Comparison of ENCODE assay signal across 11 mouse cellular contexts in the genomic region with DNA sequence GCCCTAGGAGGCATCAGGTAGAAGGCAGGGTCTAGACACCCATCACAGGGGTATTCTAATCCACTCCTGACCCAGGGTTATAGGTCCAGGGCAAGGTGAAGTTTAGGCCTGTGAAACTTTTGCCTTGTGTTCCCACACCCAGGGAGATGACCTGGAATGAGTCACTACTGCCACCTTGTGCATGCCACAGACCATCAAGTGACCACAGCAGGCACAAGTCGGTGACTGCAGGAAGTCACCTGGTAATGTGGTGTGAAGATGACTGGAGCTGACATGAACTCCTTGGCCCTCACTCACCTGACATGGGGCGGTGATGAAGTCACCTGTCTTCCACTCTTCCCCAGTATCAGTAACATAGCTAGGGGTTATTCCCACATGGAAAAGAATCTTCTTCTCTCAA. TPM values are rescaled to one million over a fixed set of nuclear protein-coding genes. Genes with fewer than 3 reads are reported as not detected.
DNase-seq lines count a peak whose midpoint lies in the region; ATAC-seq and TF ChIP-seq lines count a peak whose summit lies in the region.
"Had no signal": no experiment of that assay in that cellular context is flagged by ENCODE, and none has a peak within 500 bp of the region (broad histone marks: within the 10 kb centered on the region; RNA-seq: fewer than 3 reads in every experiment).

No protein-coding gene starts in this region.

- TF ChIP-seq POLR2A in testis, adult 2 months (IDR thresholded peaks at IDR 0.05; ENCODE audit: control insufficient read depth, low read depth, low read length): no peak

- DNase-seq in hindbrain, embryonic 10.5 days (ENCODE audit: low spot score): no peak
- no peak for DNase-seq in hindbrain, embryonic 11.5 days (ENCODE audit: low spot score)
- DNase-seq in testis, postnatal 10 days (ENCODE audit: low spot score): no peak
- DNase-seq in cerebellum, postnatal 25 days: peak; percentile 50 to 64
- DNase-seq in stomach, postnatal 0 days (ENCODE audit: low spot score): no peak
- DNase-seq in ovary, adult 18-20 months (ENCODE audit: low spot score): no peak
- DNase-seq: adrenal gland, postnatal 10 days had no signal

- H3K9ac ChIP-seq in hindbrain, embryonic 11.5 days (ENCODE audit: low read depth, low read length): no peak overlapping the region
- no peak overlapping the region for H3K9ac ChIP-seq in stomach, postnatal 0 days (ENCODE audit: low read length)
- no peak overlapping the region for H3K9ac ChIP-seq in midbrain, embryonic 15.5 days

- ATAC-seq in hindbrain, embryonic 11.5 days (ENCODE audit: low FRiP score): no peak
- no peak for ATAC-seq in stomach, postnatal 0 days (ENCODE audit: low FRiP score, low TSS enrichment)
- no peak for ATAC-seq in midbrain, embryonic 15.5 days (replicated peaks)

- H3K36me3 ChIP-seq in hindbrain, embryonic 10.5 days: peaks cover 7% of the 10 kb centered on the region
- H3K36me3 ChIP-seq in hindbrain, embryonic 11.5 days (ENCODE audit: control insufficient read depth, insufficient read depth, low read length): no peaks in the 10 kb centered on the region
- H3K36me3 ChIP-seq in testis, adult 2 months (ENCODE audit: control insufficient read depth, insufficient read depth, low read length): no peaks in the 10 kb centered on the region
- H3K36me3 ChIP-seq in stomach, postnatal 0 days (ENCODE audit: control insufficient read depth, insufficient read depth, low read length): no peaks in the 10 kb centered on the region
- H3K36me3 ChIP-seq in midbrain, embryonic 15.5 days (replicated peaks): no peaks in the 10 kb centered on the region

- no peak overlapping the region for H3K4me2 ChIP-seq in hindbrain, embryonic 11.5 days (replicated peaks; ENCODE audit: low read depth, low read length)
- H3K4me2 ChIP-seq in stomach, postnatal 0 days (replicated peaks; ENCODE audit: low read depth): no peak overlapping the region
- H3K4me2 ChIP-seq in midbrain, embryonic 15.5 days: no peak overlapping the region
- H3K4me2 ChIP-seq: midbrain, embryonic 11.5 days had no signal

- no peak overlapping the region for H3K4me3 ChIP-seq in hindbrain, embryonic 10.5 days
- no peak overlapping the region for H3K4me3 ChIP-seq in hindbrain, embryonic 11.5 days (ENCODE audit: low read depth, low read length)
- H3K4me3 ChIP-seq in testis, adult 2 months (ENCODE audit: control insufficient read depth, low read depth, low read length): no peak overlapping the region
- H3K4me3 ChIP-seq in stomach, postnatal 0 days (ENCODE audit: low read depth, low read length): no peak overlapping the region
- H3K4me3 ChIP-seq in midbrain, embryonic 15.5 days: no peak overlapping the region

- H3K4me1 ChIP-seq in hindbrain, embryonic 10.5 days (replicated peaks): peaks cover 65% of the 10 kb centered on the region
- H3K4me1 ChIP-seq in hindbrain, embryonic 11.5 days (replicated peaks; ENCODE audit: control insufficient read depth, insufficient read depth, low read length): peaks cover 12% of the 10 kb centered on the region; the same call in 1 of the 2 replicates
- peaks cover 16% of the 10 kb centered on the region for H3K4me1 ChIP-seq in testis, adult 2 months (ENCODE audit: control insufficient read depth, insufficient read depth, low read length)
- H3K4me1 ChIP-seq in stomach, postnatal 0 days (replicated peaks; ENCODE audit: control insufficient read depth, insufficient read depth): peaks cover 7% of the 10 kb centered on the region; the same call in 1 of the 2 replicates
- peaks cover 32% of the 10 kb centered on the region for H3K4me1 ChIP-seq in midbrain, embryonic 15.5 days

- TF ChIP-seq CTCF in testis, adult 2 months (IDR thresholded peaks at IDR 0.05; ENCODE audit: control insufficient read depth, insufficient read depth, insufficient replicate concordance, low read depth, low read length): peak; percentile 34; the same call in 1 of the 2 replicates
- peak; percentile 60 for TF ChIP-seq CTCF in stomach, postnatal 0 days (IDR thresholded peaks at IDR 0.05; ENCODE audit: low read depth)

- 62% methylated on average over 2 of the region's 2 CpGs for WGBS in hindbrain, embryonic 10.5 days
- WGBS in hindbrain, embryonic 11.5 days: 57% methylated on average over 2 of the region's 2 CpGs
- WGBS in stomach, postnatal 0 days: 58% methylated on average over 2 of the region's 2 CpGs
- WGBS in midbrain, embryonic 15.5 days: 76% methylated on average over 2 of the region's 2 CpGs

- H3K27me3 ChIP-seq in hindbrain, embryonic 10.5 days (ENCODE audit: insufficient read depth, poor library complexity, severe bottlenecking): no peaks in the 10 kb centered on the region
- no peaks in the 10 kb centered on the region for H3K27me3 ChIP-seq in hindbrain, embryonic 11.5 days (ENCODE audit: control insufficient read depth, insufficient read depth, low read length)
- H3K27me3 ChIP-seq in testis, adult 2 months (ENCODE audit: control insufficient read depth, insufficient read depth, low read length): no peaks in the 10 kb centered on the region
- no peaks in the 10 kb centered on the region for H3K27me3 ChIP-seq in stomach, postnatal 0 days (ENCODE audit: control insufficient read depth, insufficient read depth, low read length)
- H3K27me3 ChIP-seq in midbrain, embryonic 15.5 days (replicated peaks): no peaks in the 10 kb centered on the region

- no peaks in the 10 kb centered on the region for H3K9me3 ChIP-seq in hindbrain, embryonic 10.5 days
- no peaks in the 10 kb centered on the region for H3K9me3 ChIP-seq in hindbrain, embryonic 11.5 days (ENCODE audit: control insufficient read depth, low read length)
- no peaks in the 10 kb centered on the region for H3K9me3 ChIP-seq in stomach, postnatal 0 days (ENCODE audit: control insufficient read depth, low read length)
- no peaks in the 10 kb centered on the region for H3K9me3 ChIP-seq in midbrain, embryonic 15.5 days

- H3K27ac ChIP-seq in hindbrain, embryonic 10.5 days: 0 out of 2 replicates have a peak overlapping the region, but pooled peaks have one; percentile 9
- H3K27ac ChIP-seq in hindbrain, embryonic 11.5 days (ENCODE audit: low read depth, low read length): no peak overlapping the region
- H3K27ac ChIP-seq in testis, adult 2 months (ENCODE audit: control insufficient read depth, insufficient read depth, low read depth, low read length): no peak overlapping the region
- H3K27ac ChIP-seq in stomach, postnatal 0 days (replicated peaks): no peak overlapping the region
- no peak overlapping the region for H3K27ac ChIP-seq in midbrain, embryonic 15.5 days

- no peak for TF ChIP-seq EP300 in stomach, postnatal 0 days (optimal IDR thresholded peaks at IDR 0.05)

RNA-seq across cellular contexts. Expression of a gene that starts 2.5 kb away (rescaled TPM):
- polyA plus RNA-seq in hindbrain, embryonic 10.5 days (2016; fragmentation: Nextera tagmentation; extraction: Ambion mirVana): 99.2 and 114 TPM in 2 replicates
- 46.9 and 48.5 TPM in 2 replicates for polyA plus RNA-seq in hindbrain, embryonic 11.5 days (2014; fragmentation: Nextera tagmentation; extraction: Ambion mirVana)
- 16.6 and 20.5 TPM in 2 replicates for polyA plus RNA-seq in testis, adult 2 months (2012; rRNA removed)
- 20.4 and 20.9 TPM in 2 replicates for polyA plus RNA-seq in stomach, postnatal 0 days (2015; fragmentation: Nextera tagmentation; extraction: Ambion mirVana)
- 211 and 216 TPM in 2 replicates for polyA plus RNA-seq in midbrain, embryonic 15.5 days (2015; fragmentation: Nextera tagmentation; extraction: Ambion mirVana)

RNA-seq across cellular contexts. Expression of a gene that starts 18.5 kb away (rescaled TPM):
- 0.10 and 0.20 TPM in 2 replicates for polyA plus RNA-seq in hindbrain, embryonic 10.5 days (2016; fragmentation: Nextera tagmentation; extraction: Ambion mirVana)
- 0.07 and 0.19 TPM in 2 replicates for polyA plus RNA-seq in hindbrain, embryonic 11.5 days (2014; fragmentation: Nextera tagmentation; extraction: Ambion mirVana)
- polyA plus RNA-seq in testis, adult 2 months (2012; rRNA removed): 90.3 and 101 TPM in 2 replicates
- 0.21 and 0.40 TPM in 2 replicates for polyA plus RNA-seq in stomach, postnatal 0 days (2015; fragmentation: Nextera tagmentation; extraction: Ambion mirVana)
- 0.18 and 0.25 TPM in 2 replicates for polyA plus RNA-seq in midbrain, embryonic 15.5 days (2015; fragmentation: Nextera tagmentation; extraction: Ambion mirVana)
- polyA plus RNA-seq: spleen, adult 2 months had no signal

RNA-seq across cellular contexts. Expression of a gene that starts 39.1 kb away (rescaled TPM):
- 36.8 and 38.8 TPM in 2 replicates for polyA plus RNA-seq in hindbrain, embryonic 10.5 days (2016; fragmentation: Nextera tagmentation; extraction: Ambion mirVana)
- polyA plus RNA-seq in hindbrain, embryonic 11.5 days (2014; fragmentation: Nextera tagmentation; extraction: Ambion mirVana): 27.3 and 29.6 TPM in 2 replicates
- polyA plus RNA-seq in testis, adult 2 months (2012; rRNA removed): 6.2 and 6.5 TPM in 2 replicates
- 15.1 and 16.6 TPM in 2 replicates for polyA plus RNA-seq in stomach, postnatal 0 days (2015; fragmentation: Nextera tagmentation; extraction: Ambion mirVana)
- 27.6 and 29.8 TPM in 2 replicates for polyA plus RNA-seq in midbrain, embryonic 15.5 days (2015; fragmentation: Nextera tagmentation; extraction: Ambion mirVana)

RNA-seq across cellular contexts. Expression of a gene that starts 47.9 kb away (rescaled TPM):
- 0.62 and 1.1 TPM in 2 replicates for polyA plus RNA-seq in hindbrain, embryonic 10.5 days (2016; fragmentation: Nextera tagmentation; extraction: Ambion mirVana)
- polyA plus RNA-seq in hindbrain, embryonic 11.5 days (2014; fragmentation: Nextera tagmentation; extraction: Ambion mirVana): 0.21 and 0.36 TPM in 2 replicates
- polyA plus RNA-seq in testis, adult 2 months (2012; rRNA removed): 0.75 and 1.9 TPM in 2 replicates
- 0.51 and 0.55 TPM in 2 replicates for polyA plus RNA-seq in stomach, postnatal 0 days (2015; fragmentation: Nextera tagmentation; extraction: Ambion mirVana)
- 1.6 and 2.9 TPM in 2 replicates for polyA plus RNA-seq in midbrain, embryonic 15.5 days (2015; fragmentation: Nextera tagmentation; extraction: Ambion mirVana)

Comparison
In these comparisons a context has a peak if more than half of its experiments do, and no peak if none do; other contexts are left out.
1. DNase-seq: peak in cerebellum, postnatal 25 days (2 of 2); none in hindbrain, embryonic 10.5 days (single experiment), hindbrain, embryonic 11.5 days (single experiment), testis, postnatal 10 days (single experiment), stomach, postnatal 0 days (single experiment) and ovary, adult 18-20 months (single experiment).
2. RNA of a gene that starts 18.5 kb away (polyA plus RNA-seq): 90.3 to 101 TPM in testis, adult 2 months; 0.18 to 0.25 TPM in midbrain, embryonic 15.5 days, 0.21 to 0.40 TPM in stomach, postnatal 0 days, 0.10 to 0.20 TPM in hindbrain, embryonic 10.5 days and 0.07 to 0.19 TPM in hindbrain, embryonic 11.5 days; every median in the first group is over 10 times any median in the second.